Mouse (Mus musculus): ENCODE data around the gene Dhx15. TPM values are rescaled to one million over a fixed set of nuclear protein-coding genes. Genes with fewer than 3 reads are reported as not detected.

The Dhx15 gene
- total and polyA plus RNA-seq, 2 experiments from 2014 or later = 47.9 to 83.1 TPM

- Histone ChIP-seq H3K9ac (replicated peaks; ENCODE audit: low read depth, low read length) (peak overlapping the region; percentile 62), H3K4me3 (ENCODE audit: low read depth, low read length) (peak overlapping the region; percentile 89), H3K27me3 (ENCODE audit: control insufficient read depth, insufficient read depth, low read length) (peaks cover 17% of the 10 kb centered on the region), H3K27ac (ENCODE audit: low read depth) (no peak overlapping the region), H3K4me2 (ENCODE audit: low read depth, low read length) (peak overlapping the region; percentile 99), H3K4me1 (ENCODE audit: control insufficient read depth, insufficient read depth) (peaks cover 12% of the 10 kb centered on the region; the same call in 1 of the 2 replicates), H3K9me3 (replicated peaks; ENCODE audit: control insufficient read depth, low read length) (no peaks in the 10 kb centered on the region), H3K36me3 (replicated peaks; ENCODE audit: control insufficient read depth, insufficient read depth, low read length) (no peaks in the 10 kb centered on the region)
- DNase-seq (ENCODE audit: low spot score) (peak; percentile 54), ATAC-seq (ENCODE audit: insufficient read depth, low read depth) (peak; percentile 36; the same call in 1 of the 2 replicates)
- TF ChIP-seq EP300 (IDR thresholded peaks at IDR 0.05; ENCODE audit: low read depth) (no peak), CTCF (IDR thresholded peaks at IDR 0.05; ENCODE audit: low read depth) (no peak)
- under 1% methylated on average over 54 of the region's 54 CpGs for WGBS
These were observed 76.2 kb downstream of the Dhx15 start for GRCm38 (mm10) chr5:52113851-52114731.

- H3K36me3 ChIP-seq (replicated peaks; ENCODE audit: control insufficient read depth, insufficient read depth, low read length) = no peaks in the 10 kb centered on the region
- peak overlapping the region; percentile 62 for H3K9ac ChIP-seq (replicated peaks; ENCODE audit: low read depth, low read length)
- ATAC-seq (ENCODE audit: insufficient read depth, low read depth) (no peak), DNase-seq (ENCODE audit: low spot score) (no peak)
- TF ChIP-seq EP300 (IDR thresholded peaks at IDR 0.05; ENCODE audit: low read depth) = no peak
- no peak for TF ChIP-seq CTCF (IDR thresholded peaks at IDR 0.05; ENCODE audit: low read depth)
- H3K27ac ChIP-seq (ENCODE audit: low read depth) = no peak overlapping the region
- peak overlapping the region; percentile 89 for H3K4me3 ChIP-seq (ENCODE audit: low read depth, low read length)
- peak overlapping the region; percentile 99 for H3K4me2 ChIP-seq (ENCODE audit: low read depth, low read length)
- WGBS = under 1% methylated on average over 70 of the region's 73 CpGs
- H3K9me3 ChIP-seq (replicated peaks; ENCODE audit: control insufficient read depth, low read length) = no peaks in the 10 kb centered on the region
- H3K27me3 ChIP-seq (ENCODE audit: control insufficient read depth, insufficient read depth, low read length) = peaks cover 17% of the 10 kb centered on the region
- peaks cover 12% of the 10 kb centered on the region; the same call in 1 of the 2 replicates for H3K4me1 ChIP-seq (ENCODE audit: control insufficient read depth, insufficient read depth)
These were observed 77.1 kb downstream of the Dhx15 start for GRCm38 (mm10) chr5:52112953-52113841.

- DNase-seq (ENCODE audit: low spot score) (no peak), ATAC-seq (ENCODE audit: insufficient read depth, low read depth) (no peak)
- Histone ChIP-seq H3K9me3 (replicated peaks; ENCODE audit: control insufficient read depth, low read length) (no peaks in the 10 kb centered on the region), H3K4me1 (ENCODE audit: control insufficient read depth, insufficient read depth) (peaks cover 12% of the 10 kb centered on the region; the same call in 1 of the 2 replicates), H3K4me3 (ENCODE audit: low read depth, low read length) (peak overlapping the region; percentile 89), H3K27ac (ENCODE audit: low read depth) (no peak overlapping the region), H3K27me3 (ENCODE audit: control insufficient read depth, insufficient read depth, low read length) (peaks cover 17% of the 10 kb centered on the region), H3K36me3 (replicated peaks; ENCODE audit: control insufficient read depth, insufficient read depth, low read length) (no peaks in the 10 kb centered on the region), H3K9ac (replicated peaks; ENCODE audit: low read depth, low read length) (no peak overlapping the region), H3K4me2 (ENCODE audit: low read depth, low read length) (peak overlapping the region; percentile 99)
- WGBS = 44% methylated on average over 16 of the region's 16 CpGs
- TF ChIP-seq CTCF (IDR thresholded peaks at IDR 0.05; ENCODE audit: low read depth) (no peak), EP300 (IDR thresholded peaks at IDR 0.05; ENCODE audit: low read depth) (no peak)
These were observed 78.0 kb downstream of the Dhx15 start for GRCm38 (mm10) chr5:52112191-52112760.

DNA sequence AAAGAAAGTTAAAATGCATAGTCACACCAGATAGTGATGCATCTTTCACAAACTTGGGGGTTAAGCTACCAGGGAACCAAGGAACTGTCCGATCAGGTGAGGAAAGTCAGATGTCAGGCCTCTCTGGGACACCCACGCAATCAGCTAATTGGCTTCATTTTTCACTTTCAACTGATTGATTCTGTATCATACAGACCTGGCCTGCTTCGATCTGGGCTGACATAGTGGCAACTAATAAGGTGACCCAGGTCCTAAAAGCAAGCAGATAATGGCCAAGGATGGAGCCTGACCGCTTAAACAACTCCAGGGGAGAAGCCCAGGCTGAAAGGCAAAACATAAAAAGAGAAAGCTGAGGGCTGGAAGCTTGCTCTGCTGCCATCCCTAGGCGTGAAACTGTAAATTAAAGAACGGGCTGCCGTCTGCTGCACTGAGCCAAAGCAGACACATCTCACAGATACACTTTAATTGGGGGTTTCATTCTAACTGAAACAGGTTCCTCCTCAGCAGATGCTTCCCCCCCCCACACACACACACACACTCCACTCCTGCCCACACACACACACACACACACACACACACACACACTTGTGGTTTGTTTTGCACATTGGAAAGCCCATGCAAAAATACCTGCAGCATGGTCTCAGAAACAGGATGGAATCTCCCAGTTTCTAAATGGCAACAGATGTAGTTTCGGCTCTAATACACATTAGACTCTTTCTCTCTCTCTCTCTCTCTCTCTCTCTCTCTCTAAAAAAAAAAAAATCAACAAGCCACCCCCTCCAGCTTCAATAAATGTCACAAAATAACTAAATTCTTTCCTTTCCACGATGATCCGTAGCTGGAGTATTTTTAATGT, 79.3 kb downstream of the Dhx15 start:
- no peak for ATAC-seq (ENCODE audit: insufficient read depth, low read depth)
- 63% methylated on average over 10 of the region's 10 CpGs for WGBS
- TF ChIP-seq CTCF (IDR thresholded peaks at IDR 0.05; ENCODE audit: low read depth) (peak; percentile 28; the same call in 1 of the 2 replicates), EP300 (IDR thresholded peaks at IDR 0.05; ENCODE audit: low read depth) (no peak)
- Histone ChIP-seq H3K36me3 (replicated peaks; ENCODE audit: control insufficient read depth, insufficient read depth, low read length) (no peaks in the 10 kb centered on the region), H3K9me3 (replicated peaks; ENCODE audit: control insufficient read depth, low read length) (no peaks in the 10 kb centered on the region), H3K27ac (ENCODE audit: low read depth) (no peak overlapping the region), H3K27me3 (ENCODE audit: control insufficient read depth, insufficient read depth, low read length) (peaks cover 17% of the 10 kb centered on the region), H3K9ac (replicated peaks; ENCODE audit: low read depth, low read length) (no peak overlapping the region), H3K4me3 (ENCODE audit: low read depth, low read length) (no peak overlapping the region), H3K4me1 (ENCODE audit: control insufficient read depth, insufficient read depth) (peaks cover 12% of the 10 kb centered on the region; the same call in 1 of the 2 replicates), H3K4me2 (ENCODE audit: low read depth, low read length) (no peak overlapping the region)
- no peak for DNase-seq (ENCODE audit: low spot score)

Small RNA genes lying within 50 kb of the gene (microRNA-seq; reads per million reads assigned to microRNA genes)
- gene Mir6417 = not detected

Other genes starting within 250 kb of the Dhx15 start
- 1.3 and 2.3 TPM in 2 replicates for gene Sod3, start 173.3 kb upstream of the Dhx15 start, total RNA-seq (2014; rRNA removed; ENCODE audit: low replicate concordance)
- 2.4 and 3.4 TPM in 2 replicates for gene Sod3, start 173.3 kb upstream of the Dhx15 start, polyA plus RNA-seq (2015; fragmentation: Nextera tagmentation; extraction: Ambion mirVana)

All from heart, postnatal 0 days (tissue).